Mouse (Mus musculus) urinary bladder, adult 2 months (tissue): ENCODE results near the gene Dand5. TPM values are rescaled to one million over a fixed set of nuclear protein-coding genes. Genes with fewer than 3 reads are reported as not detected.

ENCODE experiments used
- DNase-seq: peaks from one replicate; pipeline ENCODE4 v3.0.0; 2022; ENCODE audit warnings: low spot score
- polyA plus RNA-seq: library from polyadenylated mRNA; depleted of rRNA; stranded (reverse); fragments of >200 nt; gene quantifications from 2 replicates; pipeline ENCODE4 v1.2.3, GENCODE M21; 2012

Gene Dand5
- polyA plus RNA-seq, 1 experiment = 4.8 TPM

- DNase-seq = no peak
Measured at GRCm38 (mm10) chr8:84783919-84784581, 38.6 kb downstream of the Dand5 start.

GRCm38 (mm10) chr8:84783198-84783918, 39.3 kb downstream of the Dand5 start:
- DNase-seq = no peak

GRCm38 (mm10) chr8:84782680-84783079, 39.9 kb downstream of the Dand5 start:
- DNase-seq = no peak

- DNase-seq = no peak
Measured at GRCm38 (mm10) chr8:84781686-84782505, 40.7 kb downstream of the Dand5 start.

DNA sequence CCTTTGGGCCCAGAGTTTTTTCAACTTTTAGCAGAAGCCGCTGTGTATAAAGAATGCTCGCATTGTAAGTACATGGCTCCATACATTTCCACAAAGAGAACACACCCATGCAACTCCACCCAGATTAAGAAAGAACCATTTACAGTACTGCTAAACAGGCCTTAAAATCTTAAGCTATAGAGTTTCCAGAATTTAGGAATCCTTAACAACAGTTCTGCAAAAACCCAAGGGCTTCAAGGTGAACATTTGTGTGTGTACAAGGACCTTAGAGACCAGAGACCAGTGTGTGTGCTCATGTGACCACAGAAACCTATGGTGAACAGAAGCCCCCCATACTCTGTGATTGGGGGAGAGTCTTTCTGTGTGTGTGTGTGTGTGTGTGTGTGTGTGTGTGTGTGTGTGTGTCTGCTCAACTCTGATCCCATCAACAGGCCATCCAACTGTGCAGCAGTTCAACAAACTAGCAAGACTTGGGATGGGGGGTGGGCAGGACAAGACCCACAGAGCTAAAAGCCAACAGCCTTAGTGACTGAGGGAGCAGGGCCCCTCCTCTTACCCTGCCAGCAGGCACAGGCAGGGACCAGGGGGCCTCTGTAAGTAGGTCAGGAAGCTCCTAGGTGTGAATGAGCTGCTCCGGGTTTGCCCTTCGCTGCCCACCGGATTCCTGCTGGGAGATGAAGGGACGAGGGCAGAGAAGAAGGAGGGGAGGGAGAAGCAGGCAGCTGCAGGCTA, 41.5 kb downstream of the Dand5 start:
- DNase-seq = no peak

- no peak for DNase-seq
Measured at GRCm38 (mm10) chr8:84780225-84780555, 42.4 kb downstream of the Dand5 start.

DNA sequence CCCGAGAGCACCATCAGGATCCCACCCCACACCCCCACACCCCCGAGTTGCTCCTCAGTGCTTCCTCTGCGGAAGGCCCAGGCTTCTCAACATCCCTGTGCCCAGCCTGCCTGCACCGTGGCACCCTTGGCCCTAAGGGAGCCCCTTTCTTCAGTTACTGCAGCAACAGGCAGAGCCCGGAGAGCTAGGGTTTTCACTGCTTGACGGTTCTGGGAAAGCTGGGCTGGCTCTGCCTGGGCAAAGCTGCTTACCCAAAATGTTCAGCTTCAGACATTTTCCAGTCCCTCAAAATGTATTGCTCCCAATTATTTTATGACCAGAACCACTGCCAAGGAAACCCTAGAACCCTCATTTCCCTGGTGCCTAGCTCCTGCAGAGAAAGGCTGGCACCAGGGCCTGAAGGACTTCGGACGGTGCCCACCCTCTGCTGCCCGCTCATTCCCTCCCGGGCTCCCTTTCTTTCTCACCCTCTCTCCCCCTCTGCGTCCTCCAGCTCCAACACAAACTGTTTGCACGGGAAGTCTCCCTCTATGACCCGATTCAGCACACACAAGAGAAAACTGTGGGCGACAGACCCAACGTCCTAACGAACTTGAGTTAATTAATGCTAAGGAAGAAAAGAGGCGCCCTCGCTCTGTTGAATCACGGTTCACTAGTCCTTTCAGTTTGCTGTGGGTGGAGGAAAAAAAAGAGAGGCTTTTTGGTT, 43.0 kb downstream of the Dand5 start:
- DNase-seq = no peak

- no peak for DNase-seq
Measured at GRCm38 (mm10) chr8:84778638-84779380, 43.8 kb downstream of the Dand5 start.

DNA sequence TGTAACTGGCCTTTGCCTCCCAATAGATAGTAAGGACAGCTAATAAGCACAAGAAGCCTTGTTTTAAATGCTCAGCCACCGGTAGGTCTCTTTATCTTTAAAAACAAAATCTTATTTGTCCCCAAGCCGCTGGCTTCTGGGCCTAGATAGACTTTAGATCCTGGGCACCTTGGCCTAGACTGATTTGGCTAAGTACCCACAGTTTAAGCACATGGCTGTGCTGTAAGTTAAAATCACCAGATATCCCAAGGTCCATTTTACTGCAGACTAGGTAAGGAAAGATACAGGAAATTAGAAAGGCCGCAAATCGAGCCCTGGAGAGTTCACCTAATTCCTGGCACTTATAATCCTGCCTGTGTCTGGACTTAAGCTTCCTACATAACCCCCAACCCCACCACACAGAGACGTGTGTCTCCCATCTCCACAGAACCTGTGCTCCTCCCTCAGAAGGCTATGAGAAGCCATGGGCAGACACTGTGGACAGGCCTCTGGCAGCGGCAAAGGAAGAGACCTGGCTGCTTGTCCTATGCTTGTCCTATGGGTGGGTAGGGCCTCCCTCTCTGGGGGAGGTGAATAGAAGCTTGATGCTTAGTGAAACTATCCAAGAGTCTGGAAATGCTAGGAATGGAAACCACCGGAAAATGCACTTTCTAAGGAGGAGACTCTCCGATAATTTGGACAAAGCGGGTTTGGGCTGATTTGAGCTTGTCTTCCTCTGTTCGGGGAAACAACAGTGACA, 44.6 kb downstream of the Dand5 start:
- no peak for DNase-seq

DNA sequence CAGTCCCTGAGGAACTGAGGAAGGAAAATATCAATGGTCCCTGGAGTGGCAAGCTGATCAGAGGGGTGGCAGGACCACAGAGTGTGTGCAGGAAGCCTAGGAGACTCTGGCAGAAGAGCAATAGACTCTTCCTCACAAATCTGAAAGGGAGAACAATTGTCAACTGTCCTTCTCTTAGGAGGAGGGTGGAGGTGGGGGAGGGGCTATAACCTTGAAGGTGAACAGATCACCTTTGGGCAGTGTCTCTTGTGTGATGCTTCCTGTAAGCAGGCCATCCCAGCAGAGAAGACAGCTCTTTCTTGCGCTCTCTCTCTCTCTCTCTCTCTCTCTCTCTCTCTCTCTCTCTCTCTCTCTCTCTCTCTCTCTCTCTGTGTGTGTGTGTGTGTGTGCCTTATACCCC, 46.1 kb downstream of the Dand5 start:
- DNase-seq = no peak

GRCm38 (mm10) chr8:84775621-84776113, 47.0 kb downstream of the Dand5 start:
- DNase-seq = no peak

DNA sequence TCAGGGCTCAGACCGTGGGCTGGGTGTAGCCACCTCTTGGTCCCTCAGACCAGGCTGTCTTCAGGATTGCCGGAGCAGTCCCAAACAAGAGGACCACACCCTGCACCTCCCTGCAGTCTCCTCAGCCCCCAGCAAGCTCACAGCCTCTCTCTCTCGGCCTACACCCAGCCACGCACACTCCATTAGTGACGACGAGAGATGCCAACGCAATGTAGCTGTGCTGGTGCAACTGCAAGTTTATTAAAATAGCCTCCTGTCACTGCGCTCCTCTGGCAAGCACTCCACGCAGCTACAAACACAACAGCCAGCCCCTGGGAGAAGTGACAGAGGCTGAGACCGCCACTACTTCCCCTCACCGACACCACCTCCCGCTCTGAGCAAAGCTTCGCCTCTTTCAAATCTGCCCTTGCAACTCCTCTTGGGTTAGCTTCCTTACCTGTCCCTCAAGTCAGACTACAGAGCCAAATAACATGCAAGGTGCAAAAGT, 47.5 kb downstream of the Dand5 start:
- no peak for DNase-seq

DNA sequence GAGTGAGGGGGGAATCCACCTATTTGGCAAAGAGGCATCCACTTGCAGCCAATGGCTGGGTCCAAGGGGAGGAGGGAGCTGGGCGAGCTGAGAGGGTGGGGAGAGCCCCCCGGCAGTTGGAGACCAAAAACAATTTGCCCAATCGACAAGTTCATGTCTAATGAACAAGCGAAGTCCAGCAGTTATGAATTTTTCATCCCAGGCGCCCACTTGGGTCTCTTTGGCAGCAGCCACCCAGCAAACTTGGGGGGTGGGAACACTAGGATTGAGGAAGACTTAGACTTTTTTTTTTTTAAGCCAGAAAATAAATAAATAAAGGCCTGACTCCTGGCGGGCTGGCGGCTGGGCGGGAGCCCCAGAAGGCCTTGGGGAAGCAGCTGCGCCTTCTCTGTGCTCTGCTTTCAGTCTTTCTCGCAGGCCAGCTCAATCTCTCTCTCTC, 48.1 kb downstream of the Dand5 start:
- DNase-seq = no peak

- DNase-seq = no peak
Measured at GRCm38 (mm10) chr8:84773833-84774232, 48.8 kb downstream of the Dand5 start.

DNA sequence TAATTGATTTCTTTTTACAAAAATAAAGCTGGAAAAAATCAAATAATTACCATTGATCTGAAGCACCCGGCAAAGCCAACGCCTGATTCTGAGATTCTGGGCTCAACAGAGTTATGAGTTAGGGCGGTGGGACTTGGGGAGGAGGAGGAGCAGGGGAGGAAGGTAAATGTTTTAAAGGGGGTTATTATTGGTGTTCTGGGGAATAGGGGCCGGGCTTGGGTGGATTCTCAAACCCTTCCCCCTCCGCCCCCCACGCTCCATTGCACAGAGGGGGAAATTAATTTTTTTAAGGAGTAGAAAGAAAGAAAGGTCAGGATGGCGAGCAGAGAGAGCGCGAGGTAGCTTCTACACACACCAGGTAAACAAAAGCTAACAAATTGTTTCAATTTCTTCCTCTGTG, 49.3 kb downstream of the Dand5 start:
- no peak for DNase-seq

DNA sequence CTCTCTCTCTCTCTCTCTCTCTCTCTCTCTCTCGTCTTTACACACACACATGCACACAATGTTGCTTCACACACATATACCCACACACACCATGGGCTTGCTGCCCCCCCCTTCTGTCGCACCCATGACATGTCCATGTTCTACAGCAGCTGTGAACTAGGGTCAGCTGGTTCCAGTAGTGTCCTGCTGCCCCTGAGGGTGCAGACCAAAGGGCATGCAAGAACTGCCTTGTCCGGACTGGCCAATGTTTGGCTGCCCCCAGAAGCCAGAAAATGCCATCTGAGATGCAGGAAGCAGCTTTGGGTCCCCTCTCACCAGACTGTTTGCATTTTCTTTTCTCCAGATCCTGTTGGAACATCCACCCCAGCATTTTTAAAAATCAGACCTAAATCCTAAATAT, 50.0 kb downstream of the Dand5 start:
- no peak for DNase-seq

GRCm38 (mm10) chr8:84771941-84772378, 50.7 kb downstream of the Dand5 start:
- DNase-seq = no peak

DNA sequence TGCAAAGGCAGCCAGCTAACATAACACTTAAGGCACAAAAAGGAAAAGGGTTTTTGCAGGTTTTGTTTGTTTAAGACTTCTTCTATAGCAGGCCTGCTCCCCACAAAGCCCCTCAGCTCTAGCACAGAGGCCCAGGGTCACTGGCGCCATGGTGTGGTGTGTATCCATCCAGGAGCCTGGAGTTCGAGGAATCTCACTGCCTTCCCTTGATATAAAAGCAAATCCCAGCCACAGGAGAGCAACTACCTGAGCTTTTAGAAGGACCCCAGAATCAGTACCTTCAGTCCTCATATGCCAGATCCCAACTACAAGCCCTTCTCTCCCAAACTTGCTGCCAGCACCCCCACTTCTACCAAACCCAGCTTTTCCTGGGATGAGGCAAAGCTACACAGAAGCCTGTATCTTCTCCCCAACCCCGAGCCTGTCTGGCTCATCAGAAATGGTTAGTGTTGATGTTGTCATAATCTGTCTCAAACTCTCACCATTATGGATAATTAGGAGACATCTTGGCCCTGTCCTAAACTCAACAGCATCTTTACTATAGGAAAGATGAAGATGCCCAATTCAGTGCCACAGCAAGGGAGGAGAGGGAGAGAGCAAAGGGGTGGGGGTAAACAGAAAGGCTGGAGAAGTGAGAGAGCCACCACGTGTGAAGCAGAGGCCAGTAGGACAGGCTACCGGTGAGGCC, 51.5 kb downstream of the Dand5 start:
- no peak for DNase-seq
